Mouse (Mus musculus) lung, postnatal 0 days (tissue): ENCODE measurements around the gene Sorcs2. TPM values are rescaled to one million over a fixed set of nuclear protein-coding genes. Genes with fewer than 3 reads are reported as not detected.

Source experiments
- ATAC-seq: fragments of 200-750 bp; cut with Nextera tagmentation; 2 replicates; pipeline ENCODE4 v1.8.0; 2017; ENCODE audit warnings: moderate library complexity
- DNase-seq: peaks from one replicate; pipeline ENCODE4 v3.0.0-alpha.2; 2016; ENCODE audit warnings: low spot score
- H3K27ac ChIP-seq: fragments of 300-500 bp; sonication (generic); 2 replicates; pipeline ENCODE4 v1.5.1; 2014; ENCODE audit warnings: antibody characterized with exemption, mild to moderate bottlenecking, low read length, mixed read lengths
- H3K27me3 ChIP-seq: fragments of 300-500 bp; sonication (generic); replicated peaks from 2 replicates; pipeline ENCODE4 v1.6.1; 2014; ENCODE audit warnings: low read length, mixed read lengths; ENCODE audit not compliant: insufficient read depth
- H3K36me3 ChIP-seq: fragments of 300-500 bp; sonication (generic); 2 replicates; pipeline ENCODE4 v1.6.1; 2014; ENCODE audit warnings: low read length, mixed read lengths; ENCODE audit not compliant: insufficient read depth
- H3K4me1 ChIP-seq: fragments of 300-500 bp; sonication (generic); 2 replicates; pipeline ENCODE4 v1.6.1; 2014; ENCODE audit warnings: antibody characterized with exemption, low read depth, low read length, mixed read lengths; ENCODE audit not compliant: insufficient read depth
- H3K4me2 ChIP-seq: fragments of 300-500 bp; sonication (generic); replicated peaks from 2 replicates; pipeline ENCODE4 v1.6.1; 2014; ENCODE audit warnings: low read depth, mild to moderate bottlenecking, low read length, moderate library complexity, mixed read lengths
- H3K4me3 ChIP-seq: fragments of 300-500 bp; sonication (generic); 2 replicates; pipeline ENCODE4 v1.5.1; 2014; ENCODE audit warnings: low read depth, low read length
- H3K9ac ChIP-seq: fragments of 300-500 bp; sonication (generic); replicated peaks from 2 replicates; pipeline ENCODE4 v1.6.1; 2014; ENCODE audit warnings: low read depth, mild to moderate bottlenecking
- H3K9me3 ChIP-seq: fragments of 300-500 bp; sonication (generic); 2 replicates; pipeline ENCODE4 v1.6.1; 2016; ENCODE audit warnings: low read length, mixed read lengths
- CTCF ChIP-seq: IDR thresholded peaks from 2 replicates; pipeline ENCODE4 v1.5.1; 2016; ENCODE audit warnings: antibody characterized with exemption, mild to moderate bottlenecking
- EP300 ChIP-seq: IDR thresholded peaks from 2 replicates; pipeline ENCODE4 v1.6.1; 2016; ENCODE audit warnings: antibody characterized with exemption, mild to moderate bottlenecking, control low read depth
- WGBS: fragments of 180-500 bp; shearing (Covaris S2); extraction: QIAGEN DNeasy Blood & Tissue Kit; methylation state at CpG from one replicate; pipeline ENCODE4 v1.1.7; 2014; 5-methylcytosine and 5-hydroxymethylcytosine counted together
- polyA plus RNA-seq: library from polyadenylated mRNA; unstranded; fragments of >200 nt; fragmentation: Nextera tagmentation; extraction: Ambion mirVana; gene quantifications from 2 replicates; pipeline ENCODE4 v1.2.1, GENCODE M21; 2015

The Sorcs2 gene
- polyA plus RNA-seq, 1 experiment from 2014 or later = 9.4 TPM

DNA sequence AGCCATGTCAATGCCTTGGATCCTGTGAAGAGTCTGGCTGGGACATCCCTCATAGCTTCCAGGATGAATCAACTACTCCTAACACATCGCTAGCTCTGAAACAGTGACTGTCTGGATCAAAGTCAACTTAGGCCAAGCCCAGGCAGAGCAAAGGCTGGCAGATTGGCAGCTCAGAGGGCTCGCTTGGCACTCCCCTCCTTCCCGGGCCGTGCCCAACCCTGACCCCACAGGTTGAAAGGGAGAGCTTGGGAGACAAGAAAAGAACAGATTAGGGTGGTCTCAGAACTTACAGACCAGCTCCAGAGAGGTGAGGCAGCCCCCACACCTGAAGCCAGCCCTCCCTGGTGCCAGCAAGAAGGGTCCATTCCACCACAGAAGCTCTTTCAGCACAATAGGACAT is 14.5 kb downstream of the Sorcs2 start:
- no peaks in the 10 kb centered on the region for H3K27me3 ChIP-seq
- H3K4me1 ChIP-seq = peaks cover 21% of the 10 kb centered on the region
- H3K36me3 ChIP-seq = no peaks in the 10 kb centered on the region
- ATAC-seq (no peak), DNase-seq (no peak)
- WGBS = 73% methylated on average over 4 of the region's 4 CpGs
- no peak overlapping the region for H3K9ac ChIP-seq
- H3K4me3 ChIP-seq = no peak overlapping the region
- TF ChIP-seq CTCF (no peak), EP300 (no peak)
- H3K9me3 ChIP-seq = no peaks in the 10 kb centered on the region
- H3K4me2 ChIP-seq = no peak overlapping the region
- H3K27ac ChIP-seq = no peak overlapping the region

DNA sequence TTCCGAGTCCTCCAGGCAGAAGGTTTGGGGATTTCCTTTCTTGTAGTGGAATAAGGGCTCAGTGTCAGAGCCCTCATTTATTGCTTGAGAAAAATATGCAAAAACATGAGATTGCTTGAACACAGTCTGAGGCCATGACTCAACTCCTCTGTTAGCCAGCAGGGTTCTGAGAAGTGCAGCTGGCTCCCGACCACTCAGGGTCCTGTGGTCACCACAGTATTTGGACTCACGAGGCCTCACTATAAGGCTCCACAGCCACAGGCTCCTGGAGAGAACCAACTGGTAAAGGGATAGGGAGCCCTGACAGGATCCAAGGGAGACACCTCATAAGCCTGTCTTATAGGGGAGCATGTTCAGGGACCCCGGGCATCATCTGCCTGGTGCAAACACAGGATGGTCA is 15.2 kb downstream of the Sorcs2 start:
- H3K36me3 ChIP-seq = no peaks in the 10 kb centered on the region
- 60% methylated on average over 4 of the region's 4 CpGs for WGBS
- H3K4me1 ChIP-seq = peaks cover 21% of the 10 kb centered on the region
- DNase-seq (no peak), ATAC-seq (no peak)
- H3K27ac ChIP-seq = no peak overlapping the region
- no peak for TF ChIP-seq EP300
- no peak for TF ChIP-seq CTCF
- no peak overlapping the region for H3K4me2 ChIP-seq
- H3K4me3 ChIP-seq = no peak overlapping the region
- no peaks in the 10 kb centered on the region for H3K27me3 ChIP-seq
- no peak overlapping the region for H3K9ac ChIP-seq
- H3K9me3 ChIP-seq = no peaks in the 10 kb centered on the region

DNA sequence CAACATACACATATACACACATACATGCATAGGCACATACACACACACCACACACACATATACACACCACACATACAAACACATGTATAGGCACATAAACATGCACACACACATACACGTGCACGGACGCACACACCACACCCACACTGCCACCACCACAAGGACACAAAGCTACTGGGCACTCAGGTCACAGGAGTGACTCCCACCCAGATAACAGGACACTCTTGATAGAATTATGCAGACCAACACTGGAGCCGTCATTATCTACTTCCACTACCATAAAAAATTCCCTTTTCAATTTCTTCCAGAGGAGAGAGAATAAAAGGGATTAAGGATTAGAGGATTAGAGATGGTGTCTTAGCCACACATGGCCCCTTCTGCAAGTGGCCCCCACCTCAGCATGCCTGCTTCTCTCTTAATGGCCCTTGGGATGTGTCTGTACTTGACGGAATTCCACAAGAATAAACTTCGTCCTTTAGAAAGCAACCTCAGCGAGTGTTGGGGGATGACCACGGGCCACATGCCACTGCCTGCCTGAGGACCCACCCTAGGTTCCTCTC is 15.7 kb downstream of the Sorcs2 start:
- no peak overlapping the region for H3K9ac ChIP-seq
- WGBS = 46% methylated on average over 8 of the region's 8 CpGs
- no peaks in the 10 kb centered on the region for H3K36me3 ChIP-seq
- no peak overlapping the region for H3K27ac ChIP-seq
- no peak overlapping the region for H3K4me3 ChIP-seq
- no peaks in the 10 kb centered on the region for H3K9me3 ChIP-seq
- H3K4me1 ChIP-seq = peaks cover 21% of the 10 kb centered on the region
- DNase-seq (no peak), ATAC-seq (no peak)
- H3K4me2 ChIP-seq = no peak overlapping the region
- no peaks in the 10 kb centered on the region for H3K27me3 ChIP-seq
- TF ChIP-seq CTCF (no peak), EP300 (no peak)

DNA sequence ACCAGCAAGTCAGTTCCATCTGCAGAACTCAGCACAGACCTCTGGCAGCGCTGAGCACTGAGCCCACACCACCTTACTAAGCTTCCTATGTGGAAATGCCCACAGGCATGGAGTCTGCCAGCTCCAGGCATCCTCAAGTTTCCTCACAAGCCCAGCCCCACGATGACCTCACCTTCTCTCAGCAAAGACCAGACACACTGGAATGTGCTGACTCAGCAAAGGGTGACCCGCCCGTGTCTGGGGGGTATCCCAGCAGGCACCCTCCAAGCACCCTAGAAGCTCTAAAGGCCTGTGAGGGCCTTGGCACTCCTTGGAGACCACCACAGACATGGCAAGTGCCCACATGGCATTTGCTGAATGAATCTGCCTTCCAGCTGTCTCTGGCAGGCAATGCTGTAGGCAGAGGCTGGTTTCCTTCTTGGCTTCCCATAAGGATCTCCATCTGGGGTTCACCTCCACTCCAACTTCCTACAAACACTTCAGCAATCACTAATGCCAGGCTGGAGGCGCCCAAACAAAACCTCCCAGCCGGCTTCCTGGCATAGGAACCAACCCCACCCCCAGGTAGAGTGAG is 17.9 kb downstream of the Sorcs2 start:
- Histone ChIP-seq H3K27me3 (no peaks in the 10 kb centered on the region), H3K4me3 (no peak overlapping the region), H3K9ac (no peak overlapping the region), H3K27ac (peak overlapping the region; percentile 34), H3K36me3 (no peaks in the 10 kb centered on the region), H3K4me2 (no peak overlapping the region), H3K4me1 (peaks cover 14% of the 10 kb centered on the region), H3K9me3 (no peaks in the 10 kb centered on the region)
- ATAC-seq (peak; percentile 81), DNase-seq (peak; percentile 83)
- TF ChIP-seq EP300 = peak; percentile 81
- TF ChIP-seq CTCF = no peak
- WGBS = 49% methylated on average over 6 of the region's 6 CpGs

DNA sequence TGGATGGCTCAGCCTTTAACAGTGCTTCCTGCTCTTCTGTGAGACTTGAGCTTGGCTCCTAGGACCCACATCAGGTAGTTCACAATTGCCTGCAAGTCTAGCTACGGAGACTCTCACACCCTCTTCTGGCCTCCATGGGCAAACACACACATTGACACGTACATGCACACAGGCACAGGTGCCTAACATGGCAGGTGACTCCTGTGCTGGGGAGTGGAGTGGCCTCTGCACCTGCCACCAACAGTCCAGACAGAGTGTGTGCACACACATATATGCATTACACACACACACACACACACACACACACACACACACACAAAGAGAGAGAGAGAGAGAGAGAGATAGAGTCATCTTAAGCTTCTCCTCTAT is 19.6 kb downstream of the Sorcs2 start:
- 74% methylated on average over 2 of the region's 2 CpGs for WGBS
- H3K27me3 ChIP-seq = no peaks in the 10 kb centered on the region
- no peak overlapping the region for H3K4me2 ChIP-seq
- ATAC-seq (no peak), DNase-seq (no peak)
- H3K27ac ChIP-seq = no peak overlapping the region
- H3K9me3 ChIP-seq = no peaks in the 10 kb centered on the region
- H3K9ac ChIP-seq = no peak overlapping the region
- no peak overlapping the region for H3K4me3 ChIP-seq
- no peak for TF ChIP-seq EP300
- TF ChIP-seq CTCF = peak; percentile 25; the same call in 1 of the 2 replicates
- peaks cover 18% of the 10 kb centered on the region; the same call in 1 of the 2 replicates for H3K4me1 ChIP-seq
- H3K36me3 ChIP-seq = no peaks in the 10 kb centered on the region

DNA sequence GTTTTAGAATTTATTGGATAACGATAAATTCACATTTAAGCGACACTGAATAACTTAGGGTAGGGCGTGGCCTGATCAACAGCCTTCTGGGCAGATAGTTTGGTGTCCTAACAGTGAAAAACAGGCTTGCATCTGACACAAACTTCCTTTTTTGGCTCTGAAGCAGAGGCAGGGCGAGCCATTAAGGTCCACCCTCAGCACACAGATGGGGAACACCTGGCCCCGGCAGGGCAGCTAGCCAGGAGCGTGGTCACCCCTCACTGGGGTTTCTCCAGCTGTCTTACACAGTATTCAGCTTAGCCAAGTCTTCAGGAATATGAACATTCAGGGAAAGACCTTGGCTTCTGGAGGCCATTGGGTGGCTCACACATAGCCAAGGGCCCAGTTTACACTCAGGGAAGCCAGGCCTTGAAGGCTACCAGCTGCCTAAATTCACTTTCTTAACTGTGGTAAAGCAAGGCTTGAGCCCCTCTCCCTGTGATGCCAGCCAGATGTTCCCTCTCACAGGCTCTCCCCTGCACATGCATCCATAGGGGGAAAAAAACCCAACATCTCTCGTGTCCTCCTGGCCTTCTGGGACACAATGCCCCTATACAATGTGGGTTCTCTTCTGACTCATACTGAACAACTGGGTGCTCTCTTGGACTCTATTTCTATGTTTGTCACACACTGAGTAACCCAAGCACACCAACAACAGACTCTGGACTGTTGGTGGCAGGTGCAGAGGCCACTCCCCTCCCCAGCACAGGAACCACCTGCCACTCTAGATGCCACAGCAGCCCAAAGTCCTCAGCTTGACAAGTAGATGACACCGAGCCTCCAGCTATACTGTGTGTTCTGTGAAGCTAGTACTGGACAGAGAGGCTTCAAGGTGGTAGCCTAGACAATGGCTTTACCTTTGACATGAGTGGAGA is 20.2 kb downstream of the Sorcs2 start:
- ATAC-seq (peak; percentile 13; the same call in 1 of the 2 replicates), DNase-seq (no peak)
- Histone ChIP-seq H3K36me3 (no peaks in the 10 kb centered on the region), H3K4me2 (no peak overlapping the region), H3K27me3 (no peaks in the 10 kb centered on the region), H3K9ac (no peak overlapping the region), H3K27ac (0 out of 2 replicates have a peak overlapping the region, but pooled peaks have one; percentile 9), H3K4me1 (peaks cover 23% of the 10 kb centered on the region; the same call in 1 of the 2 replicates), H3K4me3 (no peak overlapping the region), H3K9me3 (no peaks in the 10 kb centered on the region)
- TF ChIP-seq EP300 = no peak
- TF ChIP-seq CTCF = no peak
- WGBS = 68% methylated on average over 8 of the region's 8 CpGs
